ENCODE assay signal across 12 mouse cellular contexts in genomic region chr1:139000675-139001379, GRCm38 (mm10). TPM values are rescaled to one million over a fixed set of nuclear protein-coding genes. Genes with fewer than 3 reads are reported as not detected.
A peak's percentile ranks its signal among the peaks of the same experiment; 100 is the strongest.
DNase-seq lines count a peak whose midpoint lies in the region; ATAC-seq and TF ChIP-seq lines count a peak whose summit lies in the region.
"Had no signal": no experiment of that assay in that cellular context is flagged by ENCODE, and none has a peak within 500 bp of the region (broad histone marks: within the 10 kb centered on the region; RNA-seq: fewer than 3 reads in every experiment).

No protein-coding gene starts in this region.

- peaks cover 3% of the 10 kb centered on the region; the same call in 1 of the 2 replicates for H3K4me1 ChIP-seq in forebrain, embryonic 11.5 days (replicated peaks; ENCODE audit: control insufficient read depth, insufficient read depth, low read length)
- H3K4me1 ChIP-seq in hindbrain, postnatal 0 days (ENCODE audit: insufficient read depth, low read length), result peaks cover 11% of the 10 kb centered on the region
- 0 out of 2 replicates have a peak, but pooled peaks cover 3% of the 10 kb centered on the region for H3K4me1 ChIP-seq in neural tube, embryonic 14.5 days (ENCODE audit: control insufficient read depth, insufficient read depth, low read length)
- H3K4me1 ChIP-seq: embryonic facial prominence, embryonic 12.5 days; limb, embryonic 13.5 days had no signal

- peak overlapping the region; percentile 11; the same call in 1 of the 2 replicates for H3K4me2 ChIP-seq in forebrain, embryonic 11.5 days (ENCODE audit: low read depth, low read length, severe bottlenecking)
- H3K4me2 ChIP-seq in hindbrain, postnatal 0 days (ENCODE audit: low read depth, low read length), result peak overlapping the region; percentile 33
- H3K4me2 ChIP-seq in neural tube, embryonic 14.5 days (ENCODE audit: low read depth, low read length), result no peak overlapping the region
- H3K4me2 ChIP-seq: embryonic facial prominence, embryonic 12.5 days; limb, embryonic 13.5 days had no signal

- H3K9me3 ChIP-seq in forebrain, embryonic 11.5 days (ENCODE audit: control insufficient read depth, low read length), result no peaks in the 10 kb centered on the region
- no peaks in the 10 kb centered on the region for H3K9me3 ChIP-seq in hindbrain, postnatal 0 days (ENCODE audit: low read length)
- no peaks in the 10 kb centered on the region for H3K9me3 ChIP-seq in neural tube, embryonic 14.5 days (ENCODE audit: control insufficient read depth, low read length)
- H3K9me3 ChIP-seq: embryonic facial prominence, embryonic 12.5 days; limb, embryonic 13.5 days had no signal

- intact Hi-C loops in heart, postnatal 25 days (cut with DNase I), result no loop called here

- no peaks in the 10 kb centered on the region for H3K36me3 ChIP-seq in forebrain, embryonic 11.5 days (ENCODE audit: control insufficient read depth, insufficient read depth, low read length)
- no peaks in the 10 kb centered on the region for H3K36me3 ChIP-seq in hindbrain, postnatal 0 days (ENCODE audit: insufficient read depth, low read length)
- no peaks in the 10 kb centered on the region for H3K36me3 ChIP-seq in neural tube, embryonic 14.5 days (ENCODE audit: control insufficient read depth, insufficient read depth, low read length)
- H3K36me3 ChIP-seq: embryonic facial prominence, embryonic 12.5 days; limb, embryonic 13.5 days had no signal

- H3K27me3 ChIP-seq in forebrain, embryonic 11.5 days (ENCODE audit: control insufficient read depth, insufficient read depth, low read length), result no peaks in the 10 kb centered on the region
- H3K27me3 ChIP-seq in hindbrain, postnatal 0 days (ENCODE audit: insufficient read depth, low read length), result no peaks in the 10 kb centered on the region
- H3K27me3 ChIP-seq in neural tube, embryonic 14.5 days (ENCODE audit: control insufficient read depth, insufficient read depth, low read length), result no peaks in the 10 kb centered on the region
- H3K27me3 ChIP-seq: embryonic facial prominence, embryonic 12.5 days; limb, embryonic 13.5 days had no signal

- WGBS in forebrain, embryonic 11.5 days, result 11% methylated on average over 9 of the region's 9 CpGs
- whole genome bisulfite sequencing in hindbrain, postnatal 0 days, result 15% methylated on average over 9 of the region's 9 CpGs
- 26% methylated on average over 9 of the region's 9 CpGs for WGBS in neural tube, embryonic 14.5 days

- peak overlapping the region; percentile 76 for H3K27ac ChIP-seq in forebrain, embryonic 11.5 days (ENCODE audit: low read depth, low read length)
- H3K27ac ChIP-seq in hindbrain, postnatal 0 days, result peak overlapping the region; percentile 28
- H3K27ac ChIP-seq in neural tube, embryonic 14.5 days (ENCODE audit: low read depth, low read length), result 0 out of 2 replicates have a peak overlapping the region, but pooled peaks have one; percentile 0
- H3K27ac ChIP-seq: embryonic facial prominence, embryonic 12.5 days; limb, embryonic 13.5 days had no signal

- TF ChIP-seq CTCF in hindbrain, postnatal 0 days (IDR thresholded peaks at IDR 0.05; ENCODE audit: low read depth), result no peak

- peak overlapping the region; percentile 35 for H3K9ac ChIP-seq in forebrain, embryonic 11.5 days (ENCODE audit: low read length)
- H3K9ac ChIP-seq in hindbrain, postnatal 0 days (replicated peaks; ENCODE audit: low read length), result 0 out of 2 replicates have a peak overlapping the region, but pooled peaks have one; percentile 24
- peak overlapping the region; percentile 1; the same call in 1 of the 2 replicates for H3K9ac ChIP-seq in neural tube, embryonic 14.5 days (replicated peaks; ENCODE audit: low read depth, low read length)
- H3K9ac ChIP-seq: embryonic facial prominence, embryonic 12.5 days; limb, embryonic 13.5 days had no signal

- DNase-seq in cerebellum, postnatal 10 days, result peak; percentile 11 to 31
- DNase-seq in cerebellum, adult 18-20 months, result no peak
- DNase-seq in forebrain, embryonic 11.5 days (ENCODE audit: low spot score), result peak; percentile 56
- peak; percentile 56 for DNase-seq in hindbrain, postnatal 0 days (ENCODE audit: low spot score)
- no peak for DNase-seq in gastrocnemius, postnatal 4 days (ENCODE audit: low spot score in 2 of 2)
- no peak for DNase-seq in kidney, postnatal 10 days
- no peak for DNase-seq in heart, postnatal 25 days (ENCODE audit: low spot score)
- DNase-seq: heart, postnatal 36 days; kidney, postnatal 36 days had no signal

- H3K4me3 ChIP-seq in forebrain, embryonic 11.5 days (ENCODE audit: low read depth, low read length), result no peak overlapping the region
- H3K4me3 ChIP-seq in hindbrain, postnatal 0 days (ENCODE audit: low read length), result no peak overlapping the region
- no peak overlapping the region for H3K4me3 ChIP-seq in neural tube, embryonic 14.5 days (ENCODE audit: low read depth, low read length)
- H3K4me3 ChIP-seq: embryonic facial prominence, embryonic 12.5 days; limb, embryonic 13.5 days had no signal

- peak; percentile 90 for ATAC-seq in forebrain, embryonic 11.5 days (replicated peaks; ENCODE audit: low FRiP score)
- ATAC-seq in hindbrain, postnatal 0 days, result peak; percentile 58; the same call in 1 of the 2 replicates
- ATAC-seq in neural tube, embryonic 14.5 days (ENCODE audit: low read depth), result peak; percentile 64

RNA-seq across cellular contexts. Expression of gene Dennd1b, which starts 37.6 kb away (rescaled TPM):
- polyA plus RNA-seq in forebrain, embryonic 11.5 days (2014; fragmentation: Nextera tagmentation; extraction: Ambion mirVana), result 11.9 and 13.5 TPM in 2 replicates
- total RNA-seq in hindbrain, postnatal 0 days (2014; rRNA removed), result 25.4 and 30.9 TPM in 2 replicates
- 8.3 and 9.5 TPM in 2 replicates for polyA plus RNA-seq in hindbrain, postnatal 0 days (2015; fragmentation: Nextera tagmentation; extraction: Ambion mirVana)
- 11.0 and 11.7 TPM in 2 replicates for polyA plus RNA-seq in neural tube, embryonic 14.5 days (2014; fragmentation: Nextera tagmentation; extraction: Ambion mirVana)
- total RNA-seq in gastrocnemius, postnatal 4 days (2021), result 10 to 100 TPM; 29.4 to 31.7 TPM
- total RNA-seq in heart, postnatal 25 days (2021), result 10 to 100 TPM; 22.6 to 23.2 TPM

Comparison
In these comparisons a context has a peak if more than half of its experiments do, and no peak if none do; other contexts are left out.
1. DNase-seq: peak in cerebellum, postnatal 10 days (2 of 2), forebrain, embryonic 11.5 days (single experiment) and hindbrain, postnatal 0 days (single experiment); none in cerebellum, adult 18-20 months (0 of 2), gastrocnemius, postnatal 4 days (0 of 2), kidney, postnatal 10 days (single experiment) and heart, postnatal 25 days (single experiment).
2. H3K27ac ChIP-seq: peak in every context shown above with its lines; median percentile 76 in forebrain, embryonic 11.5 days; 28 in hindbrain, postnatal 0 days; 0 in neural tube, embryonic 14.5 days.
3. Peak in every context shown above with its lines, with median percentiles within 50 percentile points of each other: ATAC-seq and H3K9ac ChIP-seq.